Mouse (Mus musculus) v-Abl transformed pro-B cells (cell line): ENCODE measurements around the gene Gm10318.

Source experiments
- in situ Hi-C, 2 experiments: fragments of 400-800 bp; cut with MboI; formaldehyde crosslinking; loops; one replicate each; pipeline ENCODE4 v1.15.1; 2025; ENCODE audit not compliant: unreplicated experiment in 2 of 2

Gene Gm10318

GRCm38 (mm10) chr10:77886007-77886747 lies 33.5 kb downstream of the Gm10318 start:
- in situ Hi-C loops: loop anchor here in 1 of 2 experiments (10.0 kb wide), 1 partner anchor 261 kb away; the partner anchor contains the start of gene Ube2g2

DNA sequence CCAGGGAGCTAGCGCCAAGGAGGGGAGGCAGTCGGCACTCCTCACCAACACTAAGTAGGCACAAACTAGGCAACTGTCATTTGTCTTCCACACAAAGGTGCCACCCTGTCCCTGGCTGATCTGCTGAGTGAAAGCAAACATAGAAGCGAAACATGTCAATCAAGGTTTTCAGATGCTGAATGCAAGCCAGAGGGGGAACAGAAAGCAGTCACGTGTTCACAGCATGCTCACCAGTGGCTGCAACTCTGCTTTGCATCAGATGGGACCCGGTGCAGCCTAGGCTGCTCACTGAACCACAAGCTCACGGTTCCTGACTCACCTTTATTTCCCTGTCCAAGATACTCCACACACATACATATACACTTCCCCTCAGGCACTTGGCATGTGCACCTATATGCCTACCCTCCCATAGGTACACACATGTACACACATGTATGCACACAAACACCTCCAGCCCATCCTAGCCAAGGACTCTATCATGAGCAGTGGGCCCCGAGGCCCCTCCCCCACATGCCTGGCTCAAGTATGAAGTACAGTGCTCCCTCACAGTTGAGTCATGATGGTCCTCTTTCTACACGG lies 38.4 kb downstream of the Gm10318 start:
- in situ Hi-C loops: no loop called here

GRCm38 (mm10) chr10:77895562-77895961 lies 42.9 kb downstream of the Gm10318 start:
- in situ Hi-C loops: no loop called here

DNA sequence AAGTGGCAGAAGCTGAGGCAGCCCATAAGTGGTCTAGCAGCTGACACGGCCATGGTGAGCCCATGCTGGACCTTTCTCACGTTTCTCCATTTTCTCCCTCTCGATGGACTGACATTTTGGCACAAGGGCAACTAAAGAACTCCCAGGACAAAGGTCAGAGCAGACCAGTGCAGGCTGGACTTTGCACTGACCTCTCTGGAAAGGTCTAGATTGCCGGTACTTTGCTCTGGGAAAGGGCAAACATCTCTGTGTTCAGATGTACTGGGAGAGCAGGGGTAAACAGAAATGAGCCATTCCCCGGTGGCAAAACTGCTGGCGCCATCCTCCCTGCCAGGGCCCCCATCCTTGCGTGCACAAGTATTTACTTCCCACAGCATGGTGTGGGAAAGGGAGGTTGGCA lies 47.5 kb downstream of the Gm10318 start:
- in situ Hi-C loops: loop anchor here in 1 of 2 experiments (25.0 kb wide), 1 partner anchor 388 kb away; the partner anchor contains the start of gene Fam207a

GRCm38 (mm10) chr10:77900903-77901818 lies 48.5 kb downstream of the Gm10318 start:
- in situ Hi-C loops: loop anchor here in 1 of 2 experiments (25.0 kb wide), 1 partner anchor 389 kb away; the partner anchor contains the start of gene Fam207a

DNA sequence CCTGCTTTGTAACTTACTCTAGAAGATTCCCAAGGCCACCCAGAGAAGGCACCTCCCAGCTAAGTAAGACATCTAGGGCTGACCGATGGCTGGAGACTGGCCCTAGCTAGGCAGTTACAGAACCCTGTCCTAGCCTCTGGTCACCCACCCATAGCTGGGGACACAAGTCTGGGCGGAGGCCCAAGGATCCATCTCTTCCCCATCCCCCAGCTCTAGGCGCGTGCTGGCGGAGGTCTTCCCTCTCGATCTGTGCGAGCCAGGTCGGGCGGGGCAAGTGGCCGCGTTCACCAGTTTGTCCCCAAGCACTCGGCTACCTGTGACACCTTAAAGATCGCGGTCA lies 49.2 kb downstream of the Gm10318 start:
- in situ Hi-C loops: loop anchor here in 1 of 2 experiments (25.0 kb wide), 1 partner anchor 390 kb away; the partner anchor contains the start of gene Fam207a

DNA sequence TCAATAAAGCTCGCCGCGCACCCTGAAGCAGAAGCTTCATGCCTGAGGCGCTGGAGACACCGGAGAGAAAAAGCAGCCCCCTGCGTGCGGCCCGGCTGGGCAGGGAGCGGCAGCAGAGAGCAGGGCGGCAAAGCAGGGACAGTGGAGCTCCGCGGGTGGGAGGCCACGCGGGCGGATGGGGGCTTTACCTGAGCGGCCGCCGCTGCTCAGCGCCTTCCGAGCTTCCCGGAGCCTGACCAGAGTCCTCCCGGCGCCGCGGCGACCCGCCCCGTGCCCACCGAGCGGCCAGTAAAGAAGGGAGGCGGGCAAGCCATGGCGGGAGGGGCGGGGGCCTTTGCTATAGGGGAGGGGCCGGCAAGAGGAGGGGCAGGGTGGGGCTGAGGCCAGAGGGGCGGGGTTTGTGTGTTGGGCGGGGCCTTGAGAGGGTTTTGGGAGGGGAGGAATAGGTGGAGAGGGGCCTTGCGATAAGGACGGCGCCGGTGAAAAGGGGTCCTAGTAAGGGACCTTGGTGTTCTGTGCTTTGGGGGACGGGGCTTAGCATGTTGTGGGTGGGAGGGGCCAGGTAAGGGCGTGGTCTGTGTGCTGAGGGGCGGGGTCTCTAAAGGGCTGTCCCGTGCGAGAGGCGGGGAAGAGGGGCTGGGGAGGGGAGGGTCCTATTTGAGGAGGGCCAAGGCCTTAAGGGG lies 49.7 kb downstream of the Gm10318 start, which contains the start of gene Lrrc3:
TSS of gene Lrrc3 (minus strand) at position 326 of the 683 bp plus-strand sequence.
- in situ Hi-C loops: loop anchor here in 1 of 2 experiments (25.0 kb wide), 1 partner anchor 390 kb away; the partner anchor contains the start of gene Fam207a

GRCm38 (mm10) chr10:77902894-77903715 lies 50.4 kb downstream of the Gm10318 start:
- in situ Hi-C loops: loop anchor here in 1 of 2 experiments (25.0 kb wide), 1 partner anchor 391 kb away; the partner anchor contains the start of gene Fam207a
